Mouse (Mus musculus) 416B (cell line): ENCODE results near the gene Cand1.
A peak's percentile ranks its signal among the peaks of the same experiment; 100 is the strongest.

Experiments
- DNase-seq: peaks from one replicate; pipeline ENCODE4 v3.0.0; 2011; ENCODE audit warnings: low read depth

The Cand1 gene

DNA sequence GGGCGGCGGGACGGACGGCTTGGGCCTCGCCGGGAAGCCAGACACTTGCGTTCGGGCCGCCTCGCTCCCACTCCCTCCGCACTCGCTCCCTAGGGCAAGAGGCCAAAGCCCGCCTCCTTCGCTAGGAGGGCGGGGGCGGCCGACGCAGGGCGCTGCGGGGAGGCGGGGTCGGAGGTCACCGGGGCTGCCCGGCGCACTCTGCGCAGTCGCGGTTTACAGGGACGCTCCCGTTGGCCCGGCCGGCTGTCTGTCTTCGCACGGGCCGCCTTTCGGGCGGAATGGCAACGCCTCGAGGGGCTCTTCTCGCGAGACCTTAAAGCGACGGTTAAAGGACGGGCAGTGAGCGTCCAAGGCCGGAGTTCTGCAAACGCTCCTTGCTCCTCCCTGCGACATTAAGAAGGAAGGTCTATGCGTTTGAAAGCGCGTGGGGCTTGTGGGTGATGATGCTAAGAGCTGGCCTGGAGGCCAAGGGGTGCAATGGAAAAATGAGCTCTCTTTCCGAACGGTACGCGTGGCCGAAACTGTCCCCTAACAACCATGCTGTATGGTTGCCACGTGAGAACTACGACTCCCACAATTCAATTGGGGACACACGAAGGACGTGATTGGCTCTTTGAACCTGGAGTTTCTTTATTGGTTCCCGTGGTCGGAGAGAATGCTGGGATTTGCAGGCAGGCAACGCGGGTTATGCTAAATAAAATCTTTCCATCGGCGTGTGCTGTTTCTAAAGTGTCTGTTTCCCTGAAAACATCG, at the start of gene Cand1:
Gene Cand1, minus strand, starts transcription at position 87 of the 753 bp plus-strand sequence.
- peak; percentile 99 for DNase-seq

DNA sequence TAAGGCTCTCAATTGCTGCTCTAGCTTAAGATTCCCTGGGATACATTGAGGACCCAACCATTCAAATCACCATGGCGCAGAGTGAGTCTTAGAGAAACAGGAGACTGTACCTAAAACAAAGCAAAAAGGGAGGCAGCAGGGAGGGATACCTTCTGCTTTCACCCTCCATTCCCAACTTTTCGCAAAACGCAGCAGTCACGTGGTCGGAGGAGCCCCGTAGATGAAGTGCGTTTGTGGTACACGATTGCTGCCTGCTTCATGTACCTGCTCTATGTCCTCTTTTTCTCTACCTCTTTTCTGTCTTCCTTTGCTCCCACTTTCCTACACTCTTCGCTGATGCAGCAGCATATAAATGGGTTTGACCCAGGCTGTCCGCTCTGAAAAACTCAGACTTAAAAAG, 39.0 kb upstream of the Cand1 start:
- DNase-seq: no peak

DNA sequence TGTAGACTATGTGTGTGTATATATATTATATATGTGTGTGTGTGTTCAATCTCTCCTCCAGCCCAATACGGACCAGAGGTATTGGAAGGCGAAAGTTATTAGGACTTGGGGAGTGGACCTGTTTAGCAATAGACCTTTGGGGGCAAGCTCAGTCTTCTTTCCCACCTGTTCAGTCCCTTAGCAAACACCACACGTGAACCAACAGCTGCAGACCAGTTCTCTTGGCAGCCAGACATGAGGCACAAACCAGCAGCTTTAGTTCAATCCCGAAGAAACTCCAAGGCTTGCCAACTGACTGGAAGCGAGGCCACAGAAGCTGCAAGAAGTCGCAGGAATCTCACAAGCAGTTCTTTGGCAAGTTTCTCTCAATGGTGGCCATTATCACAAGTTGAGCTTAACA, 34.5 kb upstream of the Cand1 start:
- DNase-seq: no peak

DNA sequence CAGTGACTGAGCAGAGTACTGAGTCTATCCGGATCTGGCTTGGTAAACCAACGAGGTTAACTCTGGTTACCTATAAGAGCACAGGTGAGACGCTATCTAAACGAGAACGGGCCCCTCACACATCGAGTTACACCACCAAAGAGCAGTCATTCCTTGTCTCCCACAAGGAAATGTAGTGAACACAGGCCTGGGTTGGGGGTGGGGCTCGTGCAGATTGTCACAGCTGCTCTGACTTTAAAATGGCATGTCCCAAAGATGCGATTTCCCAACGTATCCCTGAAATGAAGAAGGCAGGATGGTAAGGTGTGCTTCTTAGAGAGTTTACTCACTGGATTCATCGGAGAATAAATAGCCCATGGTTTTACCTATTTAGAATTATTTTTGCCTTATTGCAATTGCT, 32.7 kb upstream of the Cand1 start:
- DNase-seq: no peak

GRCm38 (mm10) chr10:119272005-119272404, 32.1 kb upstream of the Cand1 start:
- DNase-seq: no peak

DNA sequence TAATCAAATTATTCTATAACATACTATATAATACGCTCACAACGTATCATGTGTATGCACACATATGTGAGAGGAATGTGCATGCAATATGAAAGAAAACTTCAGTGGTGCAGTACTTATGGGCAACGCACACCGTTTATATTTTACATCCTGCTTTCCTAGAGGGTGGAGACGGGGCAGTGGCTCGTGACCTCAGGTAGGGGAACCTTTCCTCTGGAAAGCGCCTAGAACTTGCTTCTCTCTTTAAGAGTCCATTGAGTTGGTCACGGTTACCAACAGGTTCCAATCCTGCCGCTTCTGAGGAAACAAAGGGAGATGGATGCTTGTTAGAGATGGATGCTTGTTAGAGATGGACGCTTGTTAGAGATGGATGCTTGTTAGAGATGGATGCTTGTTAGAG, 31.2 kb upstream of the Cand1 start:
- DNase-seq: no peak

DNA sequence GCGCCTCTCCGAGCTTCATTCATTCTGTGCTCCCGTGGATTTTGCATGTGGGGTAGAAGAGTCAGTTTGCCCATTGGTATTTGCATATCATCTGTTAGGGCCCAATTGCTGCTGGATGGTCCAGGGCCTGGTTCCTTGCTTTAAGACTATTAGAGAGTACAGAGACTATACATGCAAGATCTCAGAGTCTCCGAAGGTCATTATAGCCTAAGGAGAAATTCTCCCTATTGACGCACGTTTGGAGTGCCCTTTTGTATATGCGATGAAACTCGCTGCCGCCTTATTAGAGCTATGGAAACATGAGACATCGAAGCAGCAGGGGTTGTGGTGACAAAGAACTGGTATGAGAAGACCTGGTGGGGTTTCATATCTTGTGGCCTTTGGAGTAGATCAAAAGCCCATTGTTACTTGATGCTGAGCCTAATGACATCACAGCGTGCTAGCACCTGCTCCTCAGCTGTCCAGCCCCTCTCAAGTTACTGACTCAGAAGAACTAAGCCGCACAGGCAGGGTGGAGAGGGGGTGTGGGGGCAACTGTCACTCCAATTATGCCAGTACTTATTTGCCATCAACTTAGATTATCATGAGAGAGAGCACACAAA, 30.6 kb upstream of the Cand1 start:
- no peak for DNase-seq

DNA sequence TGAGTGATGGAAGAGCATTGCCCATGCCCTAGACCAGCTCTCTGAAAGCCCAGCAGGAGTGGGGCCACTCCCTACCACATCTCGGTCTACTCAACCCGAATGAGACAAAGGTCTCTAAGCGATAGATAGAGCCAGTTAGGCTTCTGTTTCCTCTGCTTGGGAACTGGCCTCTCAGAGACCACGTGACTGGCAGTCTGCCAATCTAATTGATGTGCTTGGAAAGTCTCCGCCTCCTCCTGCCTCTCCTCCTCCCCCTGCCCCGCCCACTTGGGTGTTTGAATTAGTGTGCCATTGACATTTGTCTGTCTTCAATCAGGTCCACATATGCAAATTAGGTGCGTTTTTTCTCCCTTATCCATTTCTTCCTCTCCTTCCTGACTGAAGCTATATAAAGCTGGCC, 24.9 kb upstream of the Cand1 start:
- peak; percentile 41 for DNase-seq

- DNase-seq: no peak
Measured at GRCm38 (mm10) chr10:119262821-119263220, 23.0 kb upstream of the Cand1 start.

DNA sequence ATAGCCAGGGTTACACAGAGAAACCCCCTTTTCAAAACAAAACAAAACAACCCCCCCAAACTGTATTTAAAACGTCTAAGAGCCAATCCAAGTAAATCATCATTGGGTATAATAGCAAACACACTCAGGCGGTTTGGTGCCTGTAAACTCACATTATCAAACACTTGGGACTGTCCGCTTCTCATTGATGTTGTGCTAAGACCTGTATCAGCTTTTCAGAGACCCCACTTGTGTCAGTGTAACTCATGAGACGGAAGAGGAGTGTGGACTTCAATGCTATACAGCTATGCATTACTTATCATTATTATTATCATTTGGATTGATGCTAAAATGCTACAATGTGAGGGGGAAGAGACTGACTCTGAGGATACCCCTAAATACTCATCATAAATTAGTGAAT, 18.0 kb upstream of the Cand1 start:
- no peak for DNase-seq

DNA sequence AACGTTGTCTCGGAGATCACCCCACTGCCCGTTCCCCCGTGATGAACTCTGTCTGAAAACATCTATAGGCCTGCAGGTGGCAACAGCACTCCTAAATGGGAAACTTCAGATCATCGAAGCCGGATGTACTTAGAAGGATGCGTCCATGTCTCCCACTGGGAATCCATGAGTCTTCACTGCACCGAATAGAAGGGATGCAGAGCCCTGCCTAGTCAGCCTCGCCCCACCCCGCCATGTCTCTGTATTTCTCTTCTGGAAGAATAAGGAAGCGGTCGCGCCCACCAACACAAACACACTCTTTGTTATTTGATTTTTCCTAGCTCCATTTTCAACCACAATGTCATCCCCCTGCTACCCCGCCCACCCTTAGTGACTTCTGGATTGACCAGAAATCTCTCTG, 4.3 kb upstream of the Cand1 start:
- DNase-seq: no peak

- DNase-seq: no peak
Measured at GRCm38 (mm10) chr10:119240722-119241089, 851 bp upstream of the Cand1 start.

DNA sequence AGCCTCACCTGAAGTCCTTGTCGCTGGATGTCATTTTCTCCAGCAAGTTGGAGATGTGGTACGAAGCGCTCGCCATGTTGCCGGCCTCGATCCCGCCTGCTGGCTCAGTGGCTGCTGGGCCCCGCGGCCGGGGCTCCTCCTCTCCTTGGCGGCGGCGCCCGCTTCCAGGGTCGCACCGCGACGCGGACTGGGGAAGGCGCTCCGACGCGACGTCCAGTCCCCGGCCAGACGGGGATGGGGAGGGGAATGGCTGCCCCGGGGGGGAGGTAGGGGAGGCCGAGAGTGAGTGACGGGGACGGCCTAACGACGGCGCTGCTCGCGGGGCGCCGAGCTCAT, 254 bp downstream of the Cand1 start:
- DNase-seq: no peak

DNA sequence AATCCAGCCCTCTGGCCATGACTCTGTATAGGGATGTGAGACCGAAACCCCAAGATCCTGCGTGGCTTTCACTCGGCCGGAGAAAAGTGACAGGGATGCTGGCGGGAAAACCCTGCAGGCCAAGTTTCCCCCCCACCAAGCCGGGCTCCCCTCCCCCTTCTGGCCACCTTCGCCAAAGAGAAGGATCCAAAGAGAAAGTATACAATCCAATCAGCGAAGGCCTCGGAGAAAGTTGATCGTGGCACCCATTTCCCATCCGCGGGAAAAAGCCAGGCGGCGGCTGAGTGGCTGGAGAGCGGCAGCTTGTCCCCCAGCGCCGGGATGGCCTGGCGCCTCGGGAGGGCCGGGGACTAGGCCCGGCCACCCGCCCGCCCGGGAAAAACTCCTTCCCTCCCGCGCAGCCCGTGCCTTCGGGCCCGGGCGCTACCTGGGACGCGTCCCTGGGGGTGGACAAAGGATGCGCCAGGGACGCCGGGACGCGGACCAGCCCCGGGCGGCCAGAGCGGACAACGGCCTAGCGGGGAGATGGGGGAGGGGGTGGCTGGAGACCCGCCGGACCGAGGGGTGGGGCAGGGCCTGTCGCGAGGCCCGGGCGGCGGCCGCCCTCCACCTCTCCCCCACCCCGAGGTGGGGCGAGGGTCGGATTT, 747 bp downstream of the Cand1 start:
- peak; percentile 40 for DNase-seq

- DNase-seq: no peak
Measured at GRCm38 (mm10) chr10:119231526-119231925, 8.3 kb downstream of the Cand1 start.

DNA sequence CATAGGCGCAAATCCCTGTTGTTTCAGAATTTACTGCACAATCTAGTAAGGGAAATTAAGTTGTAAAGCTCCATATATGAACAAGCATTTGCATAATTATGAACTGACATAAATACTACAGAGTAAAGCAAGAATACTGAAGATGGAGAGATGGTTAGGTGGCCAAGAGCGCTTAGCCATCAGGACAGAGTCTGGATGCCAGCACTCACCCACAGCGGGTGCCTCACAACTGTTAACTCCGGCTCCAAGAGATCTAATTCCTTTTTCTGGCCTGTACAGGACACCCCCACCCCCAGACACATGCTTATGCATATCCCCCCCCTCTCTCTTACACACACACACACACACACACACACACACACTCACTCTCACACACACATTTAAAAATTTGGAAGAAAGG, 9.2 kb downstream of the Cand1 start:
- no peak for DNase-seq

- no peak for DNase-seq
Measured at GRCm38 (mm10) chr10:119230074-119230669, 9.7 kb downstream of the Cand1 start.

DNA sequence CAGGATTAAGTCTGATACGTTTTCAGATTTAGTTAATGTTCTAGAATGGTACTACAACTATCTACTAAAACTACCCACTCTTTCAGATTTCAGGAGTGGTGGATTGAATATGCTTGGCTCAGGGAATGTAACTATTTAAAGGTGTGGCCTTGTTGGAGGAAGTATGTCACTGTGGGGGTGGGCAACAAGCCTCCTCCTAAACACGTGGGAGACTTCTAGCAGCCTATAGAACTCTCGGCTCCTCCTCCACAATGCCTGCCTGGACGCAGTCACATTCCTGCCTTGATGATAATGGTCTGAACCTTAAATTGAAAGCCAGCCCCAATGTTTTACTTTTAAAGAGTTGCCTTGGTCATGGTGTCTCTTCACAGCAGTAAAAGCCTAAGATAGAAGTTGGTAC, 16.2 kb downstream of the Cand1 start:
- no peak for DNase-seq

DNA sequence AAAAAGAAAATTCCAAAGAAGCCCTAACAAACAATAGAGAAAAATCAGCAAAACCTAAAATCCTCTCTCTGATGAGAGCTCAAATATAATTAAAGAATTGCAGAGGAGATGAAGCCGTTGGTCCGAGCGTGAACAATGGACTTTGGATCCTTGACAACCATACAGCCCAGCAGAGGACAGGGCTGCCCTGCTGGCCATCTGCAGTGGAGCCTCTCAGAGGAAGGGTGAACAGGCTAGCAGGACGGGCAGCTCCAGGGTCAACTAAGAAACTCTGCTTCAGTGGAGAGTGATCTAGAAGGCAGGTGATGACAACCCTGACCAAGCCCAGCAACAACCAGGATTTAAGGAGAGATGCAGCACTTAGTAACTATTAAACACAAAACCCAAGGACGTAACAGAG, 18.2 kb downstream of the Cand1 start:
- no peak for DNase-seq

DNA sequence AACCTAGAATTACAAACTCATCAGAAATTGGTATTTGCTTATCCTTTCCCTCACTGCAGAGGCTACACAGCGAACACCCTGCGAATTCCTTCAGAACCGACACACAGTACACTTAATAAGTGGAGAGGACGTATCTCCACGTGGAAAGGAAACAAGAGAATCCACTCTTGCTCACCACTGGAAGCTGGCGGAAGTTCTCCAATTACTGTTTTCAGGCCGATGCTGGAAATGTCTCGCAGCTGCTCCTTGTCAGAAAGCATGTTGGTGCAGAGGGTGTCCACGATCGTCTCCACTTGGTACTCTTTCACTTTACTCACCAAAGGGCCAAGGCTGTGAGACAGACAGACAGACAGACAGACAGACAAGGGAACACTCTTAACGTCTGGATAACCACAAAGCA, 20.4 kb downstream of the Cand1 start:
- DNase-seq: no peak

- no peak for DNase-seq
Measured at GRCm38 (mm10) chr10:119218274-119219080, 21.4 kb downstream of the Cand1 start.

DNA sequence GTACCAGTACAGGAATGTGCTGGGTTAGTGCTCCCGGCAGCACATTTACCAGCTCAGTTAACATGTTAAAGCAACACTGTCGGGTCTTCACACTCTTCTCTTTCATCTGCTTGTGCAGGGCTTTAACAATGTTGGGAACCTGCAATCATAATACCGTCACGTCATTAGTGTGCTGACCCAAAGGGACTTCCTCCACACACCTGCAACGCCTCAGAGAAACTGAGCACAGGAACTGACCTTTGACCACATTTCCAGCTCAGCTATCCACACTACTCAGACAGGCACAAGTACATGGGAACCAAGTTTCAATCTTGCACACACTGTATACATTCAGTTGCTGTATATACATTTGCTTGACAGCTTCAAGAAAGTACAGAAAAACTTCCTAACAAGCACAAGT, 27.4 kb downstream of the Cand1 start:
- DNase-seq: no peak
